Mouse (Mus musculus) MEL (cell line): ENCODE measurements at regions not wholly inside any gene's neighbourhood (a gene's known extent, or its start where the extent isn't known, plus 50 kb on each side); places are given as distances from the start of the nearest gene placed in this dataset.

Source experiments
- CTCF ChIP-seq, 3 experiments: IDR thresholded peaks in 2 of 3; conservative IDR thresholded peaks in 1 of 3; 2 replicates each; pipeline ENCODE4 v1.5.1; 2011 to 2012; ENCODE audit warnings: low read length in 3 of 3, low read depth in 2 of 3, mild to moderate bottlenecking in 2 of 3, improper control_type of control experiment in 1 of 3, inconsistent platforms in 1 of 3, mixed read lengths in 1 of 3, moderate library complexity in 1 of 3; ENCODE audit not compliant: control insufficient read depth in 1 of 3, insufficient read depth in 1 of 3, poor library complexity in 1 of 3, severe bottlenecking in 1 of 3
- GATA1 ChIP-seq: IDR thresholded peaks from 2 replicates; pipeline ENCODE4 v1.6.1; 2011; ENCODE audit warnings: low read depth, low read length, improper control_type of control experiment
- POLR2A ChIP-seq, 2 experiments: IDR thresholded peaks; 2 replicates each; pipeline ENCODE4 v1.6.1; 2011 to 2012; ENCODE audit warnings: low read length in 2 of 2, mild to moderate bottlenecking in 2 of 2, control low read depth in 1 of 2, improper control_type of control experiment in 1 of 2, low read depth in 1 of 2, moderate library complexity in 1 of 2; ENCODE audit not compliant: control insufficient read depth in 1 of 2, insufficient read depth in 1 of 2, poor library complexity in 1 of 2

GRCm38 (mm10) chr3:63182411-63183166, 58.7 kb upstream of the Mme start:
- TF ChIP-seq GATA1: no peak
- no peak for TF ChIP-seq CTCF (IDR thresholded peaks at IDR 0.05 in 2 of 3, conservative IDR thresholded peaks at IDR 0.05 in 1 of 3; ENCODE audit: control insufficient read depth in 1 of 3, insufficient read depth in 1 of 3, low read depth in 2 of 3, low read length in 3 of 3, poor library complexity in 1 of 3, severe bottlenecking in 1 of 3)
- TF ChIP-seq POLR2A (IDR thresholded peaks at IDR 0.05; ENCODE audit: control insufficient read depth in 1 of 2, insufficient read depth in 1 of 2, low read depth in 1 of 2, low read length in 2 of 2, poor library complexity in 1 of 2): no peak
